Mouse (Mus musculus) kidney, embryonic 16.5 days (tissue): ENCODE measurements at regions not wholly inside any gene's neighbourhood (a gene's known extent, or its start where the extent isn't known, plus 50 kb on each side); places are given as distances from the start of the nearest gene placed in this dataset.

ENCODE experiments used
- ATAC-seq: fragments of 200-750 bp; cut with Nextera tagmentation; 2 replicates; pipeline ENCODE4 v1.8.0; 2017; ENCODE audit warnings: moderate TSS enrichment; ENCODE audit not compliant: low FRiP score, low TSS enrichment
- H3K27ac ChIP-seq: fragments of 300-500 bp; sonication (generic); 2 replicates; pipeline ENCODE4 v1.5.1; 2014; ENCODE audit warnings: low read length
- H3K27me3 ChIP-seq: fragments of 300-500 bp; sonication (generic); 2 replicates; pipeline ENCODE4 v1.6.1; 2014; ENCODE audit warnings: low read length, control low read depth, mixed read lengths; ENCODE audit not compliant: insufficient read depth
- H3K36me3 ChIP-seq: fragments of 300-500 bp; sonication (generic); 2 replicates; pipeline ENCODE4 v1.6.1; 2014; ENCODE audit warnings: low read length, control low read depth, mixed read lengths; ENCODE audit not compliant: insufficient read depth
- H3K4me1 ChIP-seq: fragments of 300-500 bp; sonication (generic); 2 replicates; pipeline ENCODE4 v1.6.1; 2014; ENCODE audit warnings: low read length, control low read depth, mixed read lengths; ENCODE audit not compliant: insufficient read depth
- H3K4me2 ChIP-seq: fragments of 300-500 bp; sonication (generic); replicated peaks from 2 replicates; pipeline ENCODE4 v1.6.1; 2014; ENCODE audit warnings: low read depth, low read length
- H3K4me3 ChIP-seq: fragments of 300-500 bp; sonication (generic); 2 replicates; pipeline ENCODE4 v1.5.1; 2014; ENCODE audit warnings: mild to moderate bottlenecking, low read length
- H3K9ac ChIP-seq: fragments of 300-500 bp; sonication (generic); replicated peaks from 2 replicates; pipeline ENCODE4 v1.6.1; 2014; ENCODE audit warnings: low read length
- H3K9me3 ChIP-seq: fragments of 300-500 bp; sonication (generic); 2 replicates; pipeline ENCODE4 v1.6.1; 2016; ENCODE audit warnings: low read length, control low read depth
- WGBS: fragments of 180-500 bp; shearing (Covaris S2); extraction: QIAGEN DNeasy Blood & Tissue Kit; methylation state at CpG from one replicate; pipeline ENCODE4 v1.1.7; 2014; 5-methylcytosine and 5-hydroxymethylcytosine counted together

- WGBS, result 89% methylated on average over 2 of the region's 2 CpGs
- H3K27ac ChIP-seq, result no peak overlapping the region
- ATAC-seq, result no peak
These were observed 1345.5 kb downstream of the Slitrk1 start for GRCm38 (mm10) chr14:107568496-107568895.

More at GRCm38 (mm10) chr14:107568496-107568895, 1345.5 kb downstream of the Slitrk1 start:
- Histone ChIP-seq H3K9me3 (no peaks in the 10 kb centered on the region), H3K4me1 (no peaks in the 10 kb centered on the region), H3K4me2 (no peak overlapping the region), H3K4me3 (no peak overlapping the region), H3K27me3 (no peaks in the 10 kb centered on the region), H3K9ac (no peak overlapping the region), H3K36me3 (no peaks in the 10 kb centered on the region)
